Mouse (Mus musculus) heart, adult 9 months (tissue): Measurements from ENCODE around the gene Zfp697.
A peak's percentile ranks its signal among the peaks of the same experiment; 100 is the strongest.

ENCODE experiments used
- DNase-seq, 2 experiments: peaks; one replicate each; pipeline ENCODE4 v3.0.0; 2022; ENCODE audit warnings: low spot score in 2 of 2

Zfp697 gene

DNA sequence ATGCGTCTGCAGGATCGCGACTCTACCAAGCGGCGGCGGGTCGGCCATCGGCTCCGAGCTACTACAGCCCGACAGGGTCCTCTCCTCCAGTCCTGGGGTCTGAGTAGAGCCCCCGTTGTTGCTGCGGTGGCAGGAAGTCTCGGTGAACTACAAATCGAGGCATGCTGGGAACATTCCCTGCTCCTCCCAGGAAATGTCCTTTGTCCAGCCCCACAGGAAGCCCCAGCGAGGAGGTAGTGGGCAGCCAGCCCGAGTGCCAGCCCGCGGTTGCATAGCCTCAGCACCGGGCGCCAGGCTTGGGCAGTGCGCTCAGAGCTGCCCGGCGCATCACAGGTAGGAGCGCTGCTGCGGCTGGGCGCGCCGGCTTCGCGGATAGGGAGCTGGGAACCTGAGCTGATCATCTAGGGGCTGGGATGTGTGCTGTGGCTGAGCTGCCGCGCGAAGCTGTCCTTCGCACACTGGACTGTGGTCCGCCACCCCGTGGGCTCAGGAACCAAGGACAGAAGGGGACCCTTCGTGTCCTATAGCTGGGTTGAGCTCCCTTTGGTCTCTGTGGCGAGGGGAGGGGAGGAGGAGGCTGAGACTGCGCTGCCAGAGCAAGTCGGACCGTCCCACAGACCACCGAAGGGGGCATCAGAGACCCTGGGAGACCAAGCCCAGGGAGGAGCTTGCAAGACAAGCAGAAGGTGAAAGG, at the start of gene Zfp697:
Zfp697 (plus strand) TSS at position 216 of the 694 bp plus-strand sequence.
- peak; percentile 78 to 79 for DNase-seq

DNA sequence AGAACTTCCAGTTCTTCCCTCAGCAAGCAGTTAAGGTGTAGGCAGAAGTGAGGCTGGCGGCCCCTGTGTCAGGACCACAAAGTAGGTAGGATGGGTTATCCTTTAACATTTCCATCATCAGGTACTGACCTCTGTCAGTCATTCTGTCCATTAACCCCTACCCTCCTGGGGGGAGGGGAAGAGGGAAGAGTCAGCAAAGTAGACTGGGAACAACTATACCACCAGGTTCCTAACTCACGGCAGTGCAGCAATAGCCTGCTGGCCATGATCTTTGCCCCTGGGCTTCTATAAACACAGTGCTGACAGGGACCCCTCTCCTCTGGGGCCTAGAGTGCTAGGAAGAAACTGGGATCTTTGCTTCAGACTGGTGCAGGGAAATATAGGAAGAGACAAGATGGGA, 48.3 kb upstream of the Zfp697 start:
- no peak for DNase-seq

DNA sequence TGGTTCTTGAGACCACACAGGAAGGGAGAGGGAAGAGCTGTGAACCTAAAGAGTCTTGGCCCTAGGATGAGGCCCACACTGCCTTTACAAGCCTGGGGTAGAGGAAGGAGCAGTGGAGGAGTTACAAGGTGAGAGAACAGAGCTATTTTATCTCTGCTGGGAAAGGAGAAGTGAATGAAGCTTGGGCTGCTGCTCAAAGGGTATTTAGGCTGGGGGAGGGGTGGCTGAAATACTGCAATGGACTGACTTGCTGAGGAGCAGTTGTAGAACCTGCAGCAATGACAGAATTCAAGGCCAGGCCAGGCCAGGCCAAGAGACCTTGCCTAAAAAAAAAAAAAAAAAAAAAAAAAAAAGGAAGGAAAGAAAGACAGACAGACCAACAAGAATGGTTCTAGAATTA, 46.9 kb upstream of the Zfp697 start:
- no peak for DNase-seq

DNA sequence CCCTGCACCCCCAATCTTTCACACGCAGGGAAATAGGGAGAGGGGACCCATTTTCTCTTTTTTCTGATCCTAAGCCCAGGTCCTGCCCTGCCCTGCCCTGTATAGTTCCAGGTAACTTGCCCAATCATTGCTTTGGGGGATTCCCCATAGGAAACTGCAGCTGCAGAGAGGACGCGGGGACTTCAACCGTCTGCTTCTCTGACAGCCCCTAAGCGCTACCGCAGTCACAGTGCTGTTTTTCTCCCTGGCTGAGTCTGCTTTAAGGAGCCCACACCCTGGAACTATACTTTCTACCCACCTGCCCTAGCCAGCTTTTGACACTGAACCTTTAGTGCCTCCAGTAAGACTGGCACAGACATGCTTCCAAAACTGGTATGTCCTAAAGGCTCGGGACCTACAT, 46.4 kb upstream of the Zfp697 start:
- no peak for DNase-seq

DNA sequence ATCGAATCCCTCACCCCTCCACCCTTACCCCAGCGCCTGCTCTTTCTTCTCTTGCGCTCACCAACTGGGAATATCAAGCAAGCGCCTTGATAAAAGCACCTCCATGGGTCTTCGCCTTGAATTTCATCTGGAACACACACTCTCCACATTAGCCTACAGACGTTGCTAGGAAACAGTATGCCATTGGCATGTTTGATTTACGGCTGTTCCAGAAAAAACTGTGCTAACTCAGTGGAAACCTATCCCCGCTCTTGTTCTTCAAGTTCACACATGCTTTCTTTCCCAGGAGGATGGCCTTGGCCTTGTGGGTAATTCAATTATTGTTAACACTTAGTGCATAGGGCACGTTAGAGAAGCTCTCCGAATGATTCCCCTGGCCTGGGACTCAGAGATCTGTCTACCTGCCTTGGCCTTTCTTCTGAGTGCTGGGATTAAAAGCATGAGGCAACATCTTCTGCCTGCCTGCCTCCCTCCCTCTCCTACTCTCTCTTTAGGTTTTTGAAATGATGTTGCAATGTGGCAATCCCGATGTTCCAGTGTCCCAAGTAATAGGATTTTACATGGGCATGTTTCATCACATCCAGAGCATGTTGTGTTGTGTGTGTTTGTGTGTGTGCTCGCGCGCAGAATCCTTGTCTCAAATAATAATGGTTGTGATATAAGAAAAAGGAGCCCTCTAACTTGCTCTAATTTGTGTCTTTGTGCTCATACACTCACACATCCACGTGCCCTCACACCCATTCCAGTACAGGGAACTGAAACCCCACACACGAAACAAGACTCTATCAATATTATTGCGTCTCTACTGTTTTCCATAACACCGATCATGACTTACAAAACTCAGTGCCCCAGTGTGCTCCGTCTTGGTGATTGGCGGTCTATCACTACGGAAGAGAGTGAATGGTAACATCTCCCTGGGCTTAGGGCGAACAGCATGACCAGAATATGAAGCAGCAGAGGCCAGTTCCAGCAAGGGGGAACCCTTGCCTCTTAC, 45.3 kb upstream of the Zfp697 start:
- DNase-seq, result no peak

DNA sequence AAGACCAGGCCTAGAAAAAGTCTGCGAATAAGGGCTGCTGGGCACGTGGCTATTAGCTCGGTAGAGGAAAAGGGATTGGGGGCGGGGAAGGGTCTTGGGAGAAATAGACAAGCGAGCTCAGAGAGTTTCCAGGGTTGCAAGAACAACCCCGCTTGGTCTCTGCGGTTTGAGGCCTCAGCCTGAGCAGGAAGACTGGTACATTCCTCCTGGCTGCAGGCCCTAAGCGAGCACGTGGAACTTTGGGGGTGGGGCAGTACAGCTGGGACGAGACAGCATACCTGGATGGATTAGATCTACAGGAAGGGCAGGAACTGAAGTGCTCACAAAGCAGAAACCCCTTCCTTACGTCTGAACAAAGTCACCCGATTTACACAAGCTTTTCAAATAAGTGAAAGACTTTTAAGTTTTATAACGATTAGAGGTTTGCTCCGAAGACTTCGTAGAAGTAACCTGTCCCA, 43.6 kb upstream of the Zfp697 start:
- peak in 1 of 2 experiments; percentile 6 for DNase-seq

DNA sequence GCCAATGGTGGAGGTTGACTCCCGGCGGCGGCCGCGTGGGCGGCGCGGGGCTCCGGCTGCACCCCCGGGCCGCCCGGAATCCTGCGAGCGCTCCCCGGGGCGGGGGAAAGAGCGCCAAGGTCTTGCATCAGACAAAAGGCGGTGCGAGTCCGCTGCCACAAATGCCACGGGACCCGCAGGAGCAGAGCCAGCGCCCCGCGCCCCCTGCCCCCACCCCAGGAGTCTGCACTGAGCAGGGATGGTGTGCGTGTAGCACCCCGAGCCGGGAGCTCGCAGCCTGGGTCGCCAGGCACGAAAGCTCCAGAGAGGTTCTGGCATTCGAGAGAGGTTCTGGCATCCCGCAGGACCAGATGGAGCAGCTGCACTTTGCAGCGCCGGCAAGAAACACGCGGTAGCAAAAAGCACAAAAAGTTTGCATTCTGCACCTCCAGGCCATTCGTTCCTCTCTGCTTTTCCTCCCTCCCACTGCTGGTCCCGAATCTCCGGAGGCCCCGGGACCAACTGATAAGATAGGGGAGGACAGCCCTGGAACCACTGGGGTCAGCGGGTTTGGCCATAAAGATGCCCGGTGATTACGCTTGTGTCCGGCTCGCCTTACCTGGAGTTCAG, 43.1 kb upstream of the Zfp697 start:
- DNase-seq, result peak; percentile 22

DNA sequence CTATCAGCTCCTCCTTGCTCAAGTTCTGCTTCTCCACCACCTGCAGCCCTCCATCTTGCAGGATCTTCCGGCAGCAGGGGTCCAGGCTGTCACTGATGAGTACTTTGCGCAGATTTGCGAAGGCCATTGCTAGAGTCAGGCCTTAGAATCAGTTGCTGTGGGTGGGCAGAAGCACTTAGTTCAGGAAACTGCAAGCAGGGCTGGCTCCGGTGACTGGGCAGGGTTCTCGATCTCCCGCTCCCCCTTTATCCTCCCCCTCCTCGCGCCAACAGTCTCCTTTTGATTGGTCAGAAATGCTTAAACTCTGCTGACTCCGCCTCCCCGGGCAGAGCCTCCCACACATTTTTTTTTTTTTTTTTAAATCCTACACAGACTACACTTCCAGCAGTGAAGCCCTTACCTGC, 42.6 kb upstream of the Zfp697 start, which contains the start of gene Phgdh:
Phgdh (minus strand) TSS at position 285 of the 404 bp plus-strand sequence.
- DNase-seq, result peak; percentile 41 to 48

DNA sequence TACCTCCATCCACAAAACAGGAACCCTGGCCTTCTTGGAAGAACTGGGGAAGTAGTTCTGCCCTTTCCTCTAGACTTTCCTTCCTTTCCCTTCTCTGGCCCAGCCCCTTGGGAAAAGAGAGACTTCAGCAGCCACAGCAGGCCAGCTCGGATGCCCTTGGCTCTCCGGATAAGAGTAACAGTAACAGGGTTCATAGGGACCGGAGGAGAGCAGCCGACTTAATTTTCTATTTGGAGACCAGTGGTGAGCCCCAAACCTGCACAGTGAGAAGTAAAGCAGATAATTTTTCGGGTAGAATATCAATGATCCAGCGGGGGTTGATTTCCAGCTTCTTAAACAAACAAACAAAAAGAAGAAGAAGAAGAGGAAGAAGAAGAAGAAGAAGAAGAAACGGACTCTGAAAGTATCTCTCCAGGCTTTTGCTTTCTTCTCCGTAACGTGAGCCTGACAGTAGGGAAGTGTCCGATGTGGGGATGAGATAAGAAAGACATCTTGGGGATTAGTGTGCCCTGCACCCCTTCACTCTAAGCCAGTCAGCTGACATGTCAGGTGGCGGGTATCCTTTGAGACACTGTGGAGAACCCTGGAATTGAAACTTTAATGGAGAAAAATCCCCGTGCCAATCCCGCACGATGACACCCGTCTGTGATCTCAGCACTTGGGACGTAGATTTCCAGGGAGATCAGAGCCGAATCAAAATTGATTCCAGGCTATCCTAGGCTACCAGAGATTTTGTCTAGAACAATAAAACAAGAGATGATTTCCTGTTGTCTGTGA, 41.3 kb upstream of the Zfp697 start:
- no peak for DNase-seq

DNA sequence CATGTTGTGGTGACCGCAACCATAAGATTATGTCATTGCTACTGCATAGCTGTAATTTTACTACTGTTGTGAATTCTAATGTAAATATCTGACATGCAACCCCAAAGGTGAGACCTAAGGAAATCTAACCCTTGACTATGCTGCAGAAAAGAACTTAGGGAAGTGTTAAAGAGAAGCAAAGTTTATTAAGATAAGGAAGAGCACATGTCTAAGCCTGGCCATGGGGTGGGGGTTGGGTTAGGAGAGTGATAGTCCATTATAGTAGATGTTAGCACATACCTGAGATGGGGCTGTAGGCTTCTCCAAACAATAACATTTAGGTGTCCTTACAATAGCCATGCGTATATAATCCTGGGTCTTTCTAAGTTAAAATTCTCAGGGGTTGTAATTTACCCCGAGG, 39.0 kb upstream of the Zfp697 start:
- no peak for DNase-seq

DNA sequence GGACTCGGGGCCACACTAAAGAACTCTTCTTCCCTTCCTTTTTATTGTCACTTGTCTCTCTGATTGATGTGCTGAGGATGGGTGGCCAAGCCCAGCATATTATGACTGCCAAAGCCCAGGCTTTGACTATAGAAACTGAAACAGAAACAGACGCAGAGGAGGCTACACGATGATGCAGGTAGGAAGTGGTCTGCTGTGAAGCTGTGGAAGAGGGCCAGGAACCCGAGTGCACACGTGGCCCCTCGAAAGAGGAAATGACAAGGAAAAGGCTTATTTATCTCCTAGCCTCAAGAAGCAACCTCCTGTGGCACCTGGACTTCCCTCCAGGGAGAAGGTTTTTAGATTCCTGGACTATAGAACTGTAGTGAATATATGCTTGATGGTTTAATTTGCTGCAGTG, 34.2 kb upstream of the Zfp697 start:
- no peak for DNase-seq

DNA sequence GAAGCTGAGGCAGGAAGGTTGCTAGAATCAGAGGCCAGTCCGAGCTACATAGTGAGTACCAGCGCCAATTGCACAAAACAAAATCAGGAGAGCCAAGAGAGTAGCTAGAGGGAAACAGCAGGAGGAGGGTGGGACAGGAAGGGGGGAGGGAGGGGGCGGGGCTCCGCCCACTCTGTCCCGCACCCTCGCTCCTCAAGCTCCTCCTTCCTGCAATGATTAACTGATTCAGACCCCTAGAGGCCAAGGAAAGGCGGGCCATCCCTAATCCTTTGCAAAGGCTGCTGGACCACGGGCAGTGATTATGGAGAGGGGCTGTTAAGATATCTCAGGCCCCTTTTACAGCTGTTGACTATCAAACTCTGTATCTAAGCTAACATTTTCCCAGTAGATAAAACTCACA, 33.6 kb upstream of the Zfp697 start:
- DNase-seq, result no peak

DNA sequence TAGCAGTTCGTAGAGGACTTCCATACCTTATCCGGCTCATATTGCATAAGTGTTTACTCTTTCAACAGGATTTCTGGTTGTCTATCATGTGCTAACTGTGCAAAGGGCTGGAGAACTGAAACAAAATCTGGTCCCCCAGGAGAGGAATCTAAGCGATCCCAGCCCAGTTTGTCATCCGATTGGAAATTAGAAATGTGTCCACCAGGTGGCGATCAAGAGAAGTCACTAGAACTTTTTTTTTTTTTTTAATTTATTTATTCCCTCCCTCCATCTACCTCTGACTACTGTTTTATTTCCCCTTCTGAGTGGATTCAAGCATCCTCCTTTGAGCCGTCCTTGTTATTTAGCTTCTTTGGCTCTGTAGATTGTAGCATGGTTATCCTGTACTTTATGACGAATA, 28.4 kb upstream of the Zfp697 start:
- peak; percentile 33 to 65 for DNase-seq

DNA sequence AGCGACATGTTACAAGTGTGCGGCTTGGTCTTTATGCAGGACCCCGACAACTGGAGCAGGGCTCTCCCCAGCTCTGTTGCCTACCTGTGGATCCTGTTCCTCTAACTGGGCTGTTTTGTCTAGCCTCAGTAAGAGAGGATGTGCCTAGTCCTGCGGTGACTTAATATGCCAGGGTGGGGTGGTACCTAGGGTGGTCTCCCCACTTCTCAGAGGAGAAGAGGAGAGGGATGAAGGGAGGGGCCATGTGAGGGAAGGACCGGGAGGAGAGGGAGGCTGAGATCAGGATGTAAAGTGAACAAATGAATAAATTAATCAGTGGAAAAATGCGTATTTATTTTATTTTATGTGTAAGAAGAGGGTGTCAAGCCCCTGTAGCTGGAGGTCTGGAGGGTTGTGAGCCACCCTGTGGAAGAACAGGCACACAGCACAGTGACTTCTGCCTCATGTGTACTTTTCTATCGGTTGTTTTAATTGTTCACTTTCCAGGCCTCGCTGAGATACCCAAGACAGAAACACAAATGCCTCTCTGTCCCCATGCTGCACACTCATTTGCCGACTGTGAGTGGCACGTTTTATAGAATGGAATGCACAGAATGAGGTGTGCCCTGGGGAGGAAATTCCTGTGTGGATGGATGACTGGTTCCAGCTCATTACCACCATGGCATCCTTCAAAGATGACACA, 26.8 kb upstream of the Zfp697 start:
- DNase-seq, result no peak

DNA sequence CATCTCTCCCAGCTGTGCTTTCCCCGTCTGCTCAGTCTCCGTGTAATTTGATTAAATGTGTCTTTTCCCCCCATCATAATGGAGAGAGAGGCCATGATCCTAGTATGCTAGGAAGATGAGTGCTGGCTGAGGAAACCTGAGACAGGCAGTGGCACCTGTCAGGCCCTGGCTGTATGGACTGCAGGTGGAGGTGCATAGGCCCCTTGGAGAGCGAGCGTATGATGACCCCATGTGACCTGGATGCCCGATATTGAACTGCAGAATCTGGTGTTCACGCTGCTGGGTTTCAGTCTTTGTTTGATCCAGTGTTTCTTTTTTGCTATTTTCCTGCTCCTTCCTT, 26.3 kb upstream of the Zfp697 start:
- no peak for DNase-seq

DNA sequence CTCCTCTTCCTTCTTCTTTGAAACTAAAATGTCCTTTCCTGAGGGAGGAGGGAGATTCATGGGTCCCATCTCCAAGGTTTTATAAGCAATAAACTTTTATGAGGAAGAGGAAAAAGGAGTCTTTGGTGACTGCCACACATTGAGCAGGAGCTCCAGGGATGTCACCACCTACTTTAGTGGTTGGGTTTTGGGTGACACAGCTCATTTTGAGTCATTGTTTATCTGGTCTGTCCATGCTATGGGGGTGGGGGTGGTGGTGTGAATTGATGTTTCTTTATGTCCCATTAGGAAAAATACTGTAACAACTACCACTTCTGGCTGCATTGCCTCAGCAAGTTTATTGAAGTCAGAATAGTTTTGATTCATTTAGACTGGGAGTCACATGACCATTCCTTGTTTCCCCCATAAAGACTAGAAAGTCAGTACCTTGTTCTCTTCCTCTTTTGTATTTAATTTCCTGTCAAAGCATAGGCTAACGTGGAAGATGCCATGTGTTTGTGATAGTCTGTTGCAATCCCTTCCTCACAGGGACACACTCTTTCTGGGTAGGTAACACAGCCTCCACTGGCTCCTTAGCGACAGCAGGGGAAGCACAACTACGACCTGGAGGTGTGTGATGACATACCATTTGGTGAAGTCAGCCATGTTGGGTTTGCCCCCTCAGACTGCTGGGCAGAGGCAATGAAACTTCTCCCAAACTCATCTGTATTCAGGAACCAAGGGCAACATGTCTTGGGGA, 25.5 kb upstream of the Zfp697 start:
- no peak for DNase-seq

DNA sequence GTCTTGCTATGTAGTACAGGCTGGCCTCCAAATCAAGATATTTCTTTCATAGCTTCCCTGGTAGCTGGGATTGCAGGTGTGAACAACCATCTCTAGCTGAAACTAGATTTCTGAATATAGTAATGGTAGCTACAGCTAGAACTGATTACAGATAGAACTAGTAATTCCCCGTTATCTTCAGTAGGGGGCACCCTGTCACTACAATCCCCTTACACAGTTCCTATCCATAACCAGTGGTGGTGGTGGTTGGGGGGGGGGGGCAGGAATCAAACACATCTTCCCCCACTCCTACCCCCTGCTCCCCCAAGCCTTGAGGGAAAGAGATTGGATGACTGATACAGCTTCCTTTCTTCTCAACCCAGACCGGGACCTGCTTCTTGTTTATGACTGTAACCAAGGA, 19.5 kb upstream of the Zfp697 start:
- DNase-seq, result peak in 1 of 2 experiments; percentile 29

DNA sequence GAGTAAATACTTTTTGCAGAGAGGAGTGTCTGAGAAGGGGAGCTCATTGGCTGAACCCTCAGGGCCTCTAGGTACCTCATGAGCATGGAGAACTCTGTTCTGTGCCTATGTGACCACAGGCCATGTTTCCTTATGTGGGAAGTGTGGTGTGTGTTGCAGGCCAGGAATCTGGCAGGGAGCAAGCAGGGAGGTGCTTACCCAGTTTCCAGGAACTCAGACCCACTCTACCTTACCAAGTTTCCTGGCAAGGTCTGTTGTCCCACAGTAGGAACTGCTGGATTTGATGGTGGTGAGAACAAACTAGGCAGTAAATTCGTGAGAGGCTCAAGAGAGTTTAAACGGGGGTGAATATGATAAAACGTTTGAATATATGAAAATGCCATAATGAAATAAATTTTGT, 16.2 kb upstream of the Zfp697 start:
- DNase-seq, result no peak

DNA sequence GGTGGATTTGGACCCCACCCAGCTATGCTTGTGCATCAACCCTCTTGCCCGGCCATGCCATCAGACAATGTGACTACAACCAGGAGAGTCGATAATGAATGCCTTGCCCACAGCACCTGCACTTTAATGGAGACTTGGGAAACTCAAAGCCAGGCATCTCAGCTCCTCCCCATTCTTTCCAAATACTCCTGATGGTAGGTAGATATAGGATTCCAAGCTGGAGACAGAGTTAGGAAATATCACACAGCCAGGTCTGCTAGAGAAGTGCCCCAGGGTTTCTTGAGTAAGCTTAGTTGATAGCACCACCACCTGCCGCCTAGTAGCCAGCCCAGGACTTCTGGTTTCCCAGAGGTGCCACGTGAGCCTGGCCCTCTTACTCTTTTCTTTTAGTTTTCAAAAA, 15.4 kb upstream of the Zfp697 start:
- DNase-seq, result no peak

DNA sequence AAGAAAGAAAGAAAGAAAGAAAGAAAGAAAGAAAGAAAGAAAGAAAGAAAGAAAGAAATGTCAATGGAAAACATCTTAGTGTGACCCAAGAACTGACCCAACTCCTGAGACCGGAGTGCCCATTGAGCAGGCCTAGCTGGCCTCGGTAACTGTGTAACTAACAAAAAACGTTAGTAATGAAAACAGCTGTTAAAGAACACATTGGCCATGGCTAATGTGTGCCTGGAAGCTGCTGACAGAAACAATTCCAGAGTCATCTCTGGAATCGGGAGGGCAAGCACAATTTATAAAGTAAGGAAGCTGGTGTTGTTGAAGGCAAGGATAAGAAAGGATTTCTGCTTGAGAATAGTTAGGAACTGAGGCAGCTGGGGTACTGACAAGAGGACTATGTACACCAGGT, 14.0 kb upstream of the Zfp697 start:
- DNase-seq, result no peak
